Mouse (Mus musculus) E14TG2a.4 (cell line): ENCODE results near the gene Zan.

ENCODE experiments used
- H3K27me3 ChIP-seq: 2 replicates; pipeline ENCODE4 v1.6.1; 2014; ENCODE audit warnings: low read length, control low read depth; ENCODE audit not compliant: insufficient read depth
- H3K36me3 ChIP-seq: 2 replicates; pipeline ENCODE4 v1.6.1; 2014; ENCODE audit warnings: low read length, control low read depth; ENCODE audit not compliant: insufficient read depth
- H3K4me1 ChIP-seq: replicated peaks from 2 replicates; pipeline ENCODE4 v1.6.1; 2014; ENCODE audit warnings: low read depth, low read length, control low read depth
- H3K4me3 ChIP-seq: replicated peaks from 2 replicates; pipeline ENCODE4 v1.5.1; 2014; ENCODE audit warnings: mild to moderate bottlenecking, low read length
- H3K9me3 ChIP-seq: 2 replicates; pipeline ENCODE4 v1.6.1; 2014; ENCODE audit warnings: low read length, control low read depth
- CTCF ChIP-seq: conservative IDR thresholded peaks from 2 replicates; pipeline ENCODE4 v1.5.1; 2014; ENCODE audit warnings: low read length
- NANOG ChIP-seq: IDR thresholded peaks from 2 replicates; pipeline ENCODE4 v1.6.1; 2014; ENCODE audit warnings: borderline replicate concordance, low read length, mixed read lengths
- POU5F1 ChIP-seq: IDR thresholded peaks from 2 replicates; pipeline ENCODE4 v1.6.1; 2014; ENCODE audit warnings: low read length, borderline replicate concordance

Zan gene

DNA sequence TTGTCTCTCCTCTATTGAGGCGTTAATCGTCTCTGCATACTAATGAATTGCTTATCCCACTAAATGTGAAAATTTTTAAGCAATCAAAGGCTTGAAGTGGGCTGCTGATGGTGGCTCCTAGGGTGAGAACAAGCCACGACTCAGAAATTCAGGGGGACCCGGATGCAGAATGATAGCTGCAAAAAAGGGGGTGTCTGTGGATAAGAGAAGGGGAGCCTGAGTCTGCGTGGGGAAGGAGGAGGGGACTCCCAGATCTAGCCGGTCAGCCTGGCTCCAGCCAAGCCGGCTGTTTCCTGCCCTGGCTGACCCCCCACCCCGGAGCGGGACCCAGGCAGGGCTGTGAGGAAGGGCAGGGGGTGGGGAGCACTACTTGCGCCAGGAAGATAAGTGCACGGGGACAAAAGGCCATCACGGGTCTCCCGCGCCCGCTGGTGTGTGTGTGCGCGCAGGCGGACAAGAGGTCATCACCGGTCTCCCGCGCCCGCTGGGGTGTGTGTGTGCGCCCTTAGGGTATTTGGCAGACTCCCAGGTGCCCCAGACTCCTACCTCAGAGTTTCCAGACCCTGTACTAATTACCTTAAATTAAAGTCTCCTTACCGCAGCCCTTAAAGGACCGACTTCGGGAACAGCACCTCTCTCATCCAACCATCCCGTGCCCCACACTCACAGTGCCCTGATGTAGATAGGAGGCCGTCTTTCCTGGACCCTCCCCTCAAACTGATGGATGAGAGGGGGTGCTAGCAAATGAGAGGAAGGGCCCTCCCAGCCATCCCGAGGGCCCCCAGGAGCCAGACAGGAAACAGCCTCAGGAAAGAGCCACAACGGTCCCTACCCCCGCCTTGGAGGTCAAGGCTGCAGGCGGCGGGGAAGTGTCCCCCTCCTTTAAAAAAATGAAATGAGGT, 128.1 kb downstream of the Zan start:
- Histone ChIP-seq H3K4me3 (peak overlapping the region; percentile 91), H3K9me3 (no peaks in the 10 kb centered on the region), H3K4me1 (peaks cover 72% of the 10 kb centered on the region), H3K27me3 (no peaks in the 10 kb centered on the region), H3K36me3 (peaks cover 4% of the 10 kb centered on the region)
- no peak for TF ChIP-seq POU5F1
- no peak for TF ChIP-seq CTCF
- no peak for TF ChIP-seq NANOG

DNA sequence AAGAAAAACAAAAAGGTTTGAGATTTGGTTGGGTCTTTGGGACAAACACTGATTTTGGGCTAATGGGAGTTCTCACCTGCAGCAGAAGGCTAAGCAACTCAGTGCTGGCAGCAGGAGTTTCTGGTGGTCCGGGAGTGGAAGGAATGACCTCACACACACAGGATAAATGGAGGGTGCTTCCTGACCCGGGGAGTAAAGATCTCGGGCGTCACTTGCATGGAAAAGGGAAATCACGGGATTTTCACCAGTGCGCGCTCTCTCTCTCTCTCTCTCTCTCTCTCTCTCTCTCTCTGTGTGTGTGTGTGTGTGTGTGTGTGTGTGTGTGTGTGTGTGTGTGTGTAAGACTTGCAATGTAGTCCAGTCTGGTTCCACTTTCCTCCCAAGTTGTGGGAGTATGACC, 129.0 kb downstream of the Zan start:
- no peak for TF ChIP-seq POU5F1
- TF ChIP-seq CTCF, result no peak
- TF ChIP-seq NANOG, result no peak
- no peaks in the 10 kb centered on the region for H3K27me3 ChIP-seq
- H3K9me3 ChIP-seq, result no peaks in the 10 kb centered on the region
- no peaks in the 10 kb centered on the region for H3K36me3 ChIP-seq
- peaks cover 68% of the 10 kb centered on the region for H3K4me1 ChIP-seq
- peak overlapping the region; percentile 91 for H3K4me3 ChIP-seq

DNA sequence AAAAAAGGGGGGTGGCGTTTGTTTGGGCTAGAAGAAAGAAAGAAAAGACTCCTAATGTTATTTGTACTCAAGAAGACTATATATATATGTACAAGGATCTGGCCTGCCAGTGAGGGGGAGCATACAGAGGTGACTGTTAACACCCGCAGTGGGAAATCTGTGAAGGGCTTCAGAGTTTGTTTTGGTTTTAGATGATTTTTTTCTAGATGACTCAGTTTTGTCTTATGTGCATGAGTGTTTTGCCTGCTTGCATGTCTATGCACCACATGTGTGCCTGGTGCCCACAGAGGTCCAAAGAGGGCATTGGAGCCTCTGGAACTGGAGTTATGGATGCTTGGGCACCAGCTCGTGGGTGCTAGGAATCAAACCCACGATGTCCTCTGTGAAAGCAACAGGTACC, 129.9 kb downstream of the Zan start:
- Histone ChIP-seq H3K9me3 (no peaks in the 10 kb centered on the region), H3K27me3 (no peaks in the 10 kb centered on the region), H3K4me3 (no peak overlapping the region; the same call in 1 of the 2 replicates), H3K4me1 (peaks cover 59% of the 10 kb centered on the region), H3K36me3 (no peaks in the 10 kb centered on the region)
- no peak for TF ChIP-seq POU5F1
- TF ChIP-seq CTCF, result no peak
- TF ChIP-seq NANOG, result no peak

DNA sequence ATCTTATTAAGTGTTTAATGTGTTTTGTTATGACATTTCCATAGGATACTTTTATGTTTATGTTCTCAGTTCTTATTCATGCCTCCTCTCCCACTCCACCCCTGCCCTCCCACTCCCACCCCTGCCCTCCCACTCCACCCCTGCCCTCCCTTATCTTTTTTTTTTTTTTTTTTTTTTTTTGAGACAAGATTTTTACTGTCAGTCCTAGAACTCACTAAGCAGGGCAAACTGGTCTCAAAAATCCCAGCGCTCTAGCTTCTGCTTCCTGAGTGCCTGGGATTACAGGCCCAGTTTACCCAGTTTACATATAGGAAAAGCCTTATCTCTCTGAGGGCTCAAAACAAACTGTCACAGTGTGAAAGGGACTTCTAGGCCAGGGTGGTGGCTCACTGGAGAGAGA, 130.5 kb downstream of the Zan start:
- no peak for TF ChIP-seq POU5F1
- no peak for TF ChIP-seq NANOG
- TF ChIP-seq CTCF, result no peak
- no peaks in the 10 kb centered on the region for H3K36me3 ChIP-seq
- no peak overlapping the region for H3K4me3 ChIP-seq
- no peaks in the 10 kb centered on the region for H3K9me3 ChIP-seq
- H3K27me3 ChIP-seq, result no peaks in the 10 kb centered on the region
- H3K4me1 ChIP-seq, result peaks cover 55% of the 10 kb centered on the region

DNA sequence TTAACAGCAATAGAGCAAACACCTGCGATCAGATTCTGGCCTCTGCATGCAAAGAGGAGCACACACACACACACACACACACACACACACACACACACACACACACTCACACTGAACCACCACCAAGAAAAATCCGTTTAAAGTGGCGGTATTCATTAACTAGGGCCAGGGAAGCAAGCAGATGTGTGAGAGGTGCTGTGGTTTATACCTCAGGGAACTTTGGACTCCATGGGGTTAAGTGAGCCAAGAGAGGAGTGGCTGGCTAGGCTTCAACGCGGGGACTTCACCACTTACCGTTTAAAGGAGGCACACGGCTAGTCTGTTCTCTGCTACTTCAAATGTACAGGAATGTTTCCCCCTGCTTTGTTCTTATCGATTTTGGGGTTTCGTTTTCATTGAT, 131.0 kb downstream of the Zan start:
- Histone ChIP-seq H3K27me3 (no peaks in the 10 kb centered on the region), H3K4me1 (peaks cover 55% of the 10 kb centered on the region), H3K36me3 (no peaks in the 10 kb centered on the region), H3K4me3 (peak overlapping the region; percentile 37), H3K9me3 (no peaks in the 10 kb centered on the region)
- TF ChIP-seq CTCF, result no peak
- no peak for TF ChIP-seq NANOG
- no peak for TF ChIP-seq POU5F1

DNA sequence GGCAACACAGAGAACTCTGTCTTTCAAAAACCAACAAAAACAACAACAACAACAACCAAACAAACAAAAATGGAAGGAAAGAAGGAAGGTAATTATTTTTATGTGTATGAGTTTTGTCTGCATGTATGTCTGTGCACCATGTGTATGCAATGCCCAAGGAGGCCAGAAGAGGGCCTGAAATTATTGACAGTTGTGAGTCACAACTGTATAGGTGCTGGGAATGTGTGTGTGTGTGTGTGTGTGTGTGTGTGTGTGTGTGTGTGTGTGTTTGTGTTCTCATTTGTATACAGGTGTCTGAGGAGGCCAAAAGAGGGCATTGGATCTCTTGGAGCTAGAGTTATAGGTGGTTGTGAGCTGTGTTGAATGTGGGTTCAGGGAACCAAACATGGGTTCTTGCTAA, 133.0 kb downstream of the Zan start:
- peaks cover 70% of the 10 kb centered on the region for H3K4me1 ChIP-seq
- H3K9me3 ChIP-seq, result no peaks in the 10 kb centered on the region
- no peak overlapping the region for H3K4me3 ChIP-seq
- H3K36me3 ChIP-seq, result no peaks in the 10 kb centered on the region
- TF ChIP-seq CTCF (peak; percentile 53), NANOG (no peak), POU5F1 (no peak)
- H3K27me3 ChIP-seq, result no peaks in the 10 kb centered on the region

DNA sequence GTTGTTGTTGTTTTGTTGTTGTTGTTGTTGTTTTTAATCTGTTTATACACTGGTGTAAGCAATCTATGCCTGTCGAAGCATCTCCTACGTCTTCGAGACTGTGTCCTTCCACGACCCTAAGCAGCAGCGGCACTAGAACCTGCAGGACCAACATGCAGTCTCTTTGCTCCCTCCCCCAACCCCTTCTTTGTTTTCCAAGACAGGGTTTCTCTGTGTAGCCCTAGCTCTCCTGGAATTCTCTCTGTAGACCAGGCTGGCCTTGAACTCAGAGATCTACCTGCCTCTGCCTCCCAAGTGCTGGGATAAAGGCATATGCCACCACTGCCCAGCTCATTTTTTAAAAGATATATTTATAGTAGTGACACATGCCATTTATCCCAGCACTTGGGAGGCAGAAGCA, 133.5 kb downstream of the Zan start:
- H3K36me3 ChIP-seq, result no peaks in the 10 kb centered on the region
- TF ChIP-seq NANOG (no peak), POU5F1 (no peak), CTCF (no peak)
- H3K27me3 ChIP-seq, result no peaks in the 10 kb centered on the region

DNA sequence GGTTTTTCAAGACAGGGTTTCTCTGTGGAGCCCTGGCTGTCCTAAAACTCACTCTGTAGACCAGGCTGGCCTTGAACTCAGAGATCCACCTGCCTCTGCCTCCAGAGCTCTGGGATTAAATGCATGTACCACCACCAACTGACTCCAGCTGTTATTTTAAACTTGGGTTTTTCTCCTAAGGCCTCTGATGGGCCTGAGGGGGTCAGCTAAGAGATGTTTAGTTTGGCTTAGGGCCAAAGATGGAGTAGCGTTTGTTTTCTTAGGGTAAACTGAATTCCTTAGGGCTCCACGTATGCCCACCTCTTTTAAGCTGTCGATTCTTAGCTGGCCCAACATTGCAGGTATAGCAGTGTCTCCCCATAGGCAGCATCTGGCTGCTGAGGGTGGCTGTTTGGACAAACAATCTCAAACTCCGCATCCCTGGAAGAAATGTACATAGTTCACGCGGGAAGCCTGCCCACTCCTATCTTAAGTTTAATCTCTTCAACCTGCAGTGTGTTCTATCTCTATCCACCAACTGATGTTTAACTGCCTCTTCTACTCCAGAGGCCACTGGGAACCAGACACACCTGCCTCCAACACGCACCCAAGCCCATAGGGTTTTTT, 134.4 kb downstream of the Zan start:
- Histone ChIP-seq H3K36me3 (no peaks in the 10 kb centered on the region), H3K27me3 (no peaks in the 10 kb centered on the region)
- no peak for TF ChIP-seq POU5F1
- TF ChIP-seq CTCF, result no peak
- TF ChIP-seq NANOG, result no peak

More for the DNA sequence above, 133.5 kb downstream of the Zan start:
- Histone ChIP-seq H3K9me3 (no peaks in the 10 kb centered on the region), H3K4me3 (no peak overlapping the region), H3K4me1 (peaks cover 70% of the 10 kb centered on the region)

DNA sequence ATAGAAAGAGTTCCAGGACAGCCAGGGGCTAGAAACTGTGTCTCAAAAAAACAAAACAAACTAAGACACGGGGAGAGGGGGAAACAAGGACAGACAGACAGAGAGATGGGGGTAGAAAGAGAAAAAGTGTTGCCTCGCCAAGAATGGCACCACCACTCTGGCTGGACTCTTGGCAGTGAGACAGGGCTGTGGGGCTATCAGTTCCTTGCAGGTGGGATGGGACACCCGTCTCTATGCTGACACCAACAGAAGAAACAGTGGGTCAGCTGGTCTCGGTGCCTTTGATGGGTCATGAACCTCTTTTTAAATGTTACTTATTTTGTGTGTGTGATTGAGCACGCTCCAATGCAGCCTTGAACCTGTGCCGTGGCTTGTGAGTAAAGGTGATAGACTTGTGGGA, 136.6 kb downstream of the Zan start:
- H3K9me3 ChIP-seq, result no peaks in the 10 kb centered on the region
- no peaks in the 10 kb centered on the region for H3K36me3 ChIP-seq
- peaks cover 68% of the 10 kb centered on the region for H3K4me1 ChIP-seq
- TF ChIP-seq CTCF (no peak), NANOG (no peak), POU5F1 (no peak)
- peak overlapping the region; percentile 71 for H3K4me3 ChIP-seq
- no peaks in the 10 kb centered on the region for H3K27me3 ChIP-seq

More for the DNA sequence above, 134.4 kb downstream of the Zan start:
- Histone ChIP-seq H3K4me3 (no peak overlapping the region), H3K4me1 (peaks cover 66% of the 10 kb centered on the region), H3K9me3 (no peaks in the 10 kb centered on the region)
